Mouse (Mus musculus): ENCODE results near the gene Tmeff1. TPM values are rescaled to one million over a fixed set of nuclear protein-coding genes. Genes with fewer than 3 reads are reported as not detected.

The Tmeff1 gene
- polyA plus RNA-seq, 1 experiment from 2014 or later, result 16.7 TPM

GRCm38 (mm10) chr4:48656530-48656929 is 71.6 kb downstream of the Tmeff1 start:
- Histone ChIP-seq H3K4me1 (replicated peaks; ENCODE audit: control insufficient read depth, insufficient read depth) (no peaks in the 10 kb centered on the region), H3K4me3 (ENCODE audit: low read depth, low read length) (no peak overlapping the region), H3K27me3 (ENCODE audit: control insufficient read depth, insufficient read depth, low read length) (no peaks in the 10 kb centered on the region), H3K27ac (replicated peaks) (no peak overlapping the region), H3K4me2 (replicated peaks; ENCODE audit: low read depth) (no peak overlapping the region), H3K36me3 (ENCODE audit: control insufficient read depth, insufficient read depth, low read length) (no peaks in the 10 kb centered on the region; the same call in 1 of the 2 replicates), H3K9me3 (ENCODE audit: control insufficient read depth, low read length) (no peaks in the 10 kb centered on the region), H3K9ac (ENCODE audit: low read length) (no peak overlapping the region)
- DNase-seq (ENCODE audit: low spot score), result no peak
- ATAC-seq (ENCODE audit: low FRiP score, low TSS enrichment), result no peak
- TF ChIP-seq EP300 (optimal IDR thresholded peaks at IDR 0.05) (no peak), CTCF (IDR thresholded peaks at IDR 0.05; ENCODE audit: low read depth) (no peak)
- WGBS, result 89% methylated on average over 8 of the region's 8 CpGs

- H3K4me1 ChIP-seq (replicated peaks; ENCODE audit: control insufficient read depth, insufficient read depth), result no peaks in the 10 kb centered on the region
- no peak for ATAC-seq (ENCODE audit: low FRiP score, low TSS enrichment)
- H3K36me3 ChIP-seq (ENCODE audit: control insufficient read depth, insufficient read depth, low read length), result no peaks in the 10 kb centered on the region; the same call in 1 of the 2 replicates
- 86% methylated on average over 4 of the region's 4 CpGs for WGBS
- no peak for DNase-seq (ENCODE audit: low spot score)
- no peak overlapping the region for H3K4me2 ChIP-seq (replicated peaks; ENCODE audit: low read depth)
- H3K27ac ChIP-seq (replicated peaks), result no peak overlapping the region
- no peak for TF ChIP-seq EP300 (optimal IDR thresholded peaks at IDR 0.05)
- TF ChIP-seq CTCF (IDR thresholded peaks at IDR 0.05; ENCODE audit: low read depth), result no peak
- H3K4me3 ChIP-seq (ENCODE audit: low read depth, low read length), result no peak overlapping the region
- no peaks in the 10 kb centered on the region for H3K9me3 ChIP-seq (ENCODE audit: control insufficient read depth, low read length)
- H3K27me3 ChIP-seq (ENCODE audit: control insufficient read depth, insufficient read depth, low read length), result no peaks in the 10 kb centered on the region
- H3K9ac ChIP-seq (ENCODE audit: low read length), result no peak overlapping the region
These were observed 75.2 kb downstream of the Tmeff1 start for GRCm38 (mm10) chr4:48660144-48660543.

GRCm38 (mm10) chr4:48660619-48661575 is 75.9 kb downstream of the Tmeff1 start:
- no peaks in the 10 kb centered on the region; the same call in 1 of the 2 replicates for H3K36me3 ChIP-seq (ENCODE audit: control insufficient read depth, insufficient read depth, low read length)
- no peaks in the 10 kb centered on the region for H3K27me3 ChIP-seq (ENCODE audit: control insufficient read depth, insufficient read depth, low read length)
- no peak overlapping the region for H3K4me3 ChIP-seq (ENCODE audit: low read depth, low read length)
- 70% methylated on average over 7 of the region's 7 CpGs for WGBS
- ATAC-seq (ENCODE audit: low FRiP score, low TSS enrichment) (no peak), DNase-seq (ENCODE audit: low spot score) (no peak)
- no peak overlapping the region for H3K27ac ChIP-seq (replicated peaks)
- H3K9me3 ChIP-seq (ENCODE audit: control insufficient read depth, low read length), result no peaks in the 10 kb centered on the region
- H3K4me1 ChIP-seq (replicated peaks; ENCODE audit: control insufficient read depth, insufficient read depth), result no peaks in the 10 kb centered on the region
- H3K4me2 ChIP-seq (replicated peaks; ENCODE audit: low read depth), result no peak overlapping the region
- TF ChIP-seq CTCF (IDR thresholded peaks at IDR 0.05; ENCODE audit: low read depth) (no peak), EP300 (optimal IDR thresholded peaks at IDR 0.05) (no peak)
- no peak overlapping the region for H3K9ac ChIP-seq (ENCODE audit: low read length)

- H3K9ac ChIP-seq (ENCODE audit: low read length), result no peak within 1 kb of the TSS
- no peak within 1 kb of the TSS for H3K27ac ChIP-seq (replicated peaks)
- TF ChIP-seq EP300 (optimal IDR thresholded peaks at IDR 0.05) (no peak), CTCF (IDR thresholded peaks at IDR 0.05; ENCODE audit: low read depth) (no peak)
- no peaks in the 10 kb centered on the region for H3K36me3 ChIP-seq (ENCODE audit: control insufficient read depth, insufficient read depth, low read length)
- H3K4me1 ChIP-seq (replicated peaks; ENCODE audit: control insufficient read depth, insufficient read depth), result no peaks in the 10 kb centered on the region
- no peak for ATAC-seq (ENCODE audit: low FRiP score, low TSS enrichment)
- WGBS, result 88% methylated on average over 10 of the region's 10 CpGs
- no peak for DNase-seq (ENCODE audit: low spot score)
- no peaks in the 10 kb centered on the region for H3K9me3 ChIP-seq (ENCODE audit: control insufficient read depth, low read length)
- H3K4me3 ChIP-seq (ENCODE audit: low read depth, low read length), result no peak within 1 kb of the TSS
- H3K4me2 ChIP-seq (replicated peaks; ENCODE audit: low read depth), result no peak within 1 kb of the TSS
- H3K27me3 ChIP-seq (ENCODE audit: control insufficient read depth, insufficient read depth, low read length), result no peaks in the 10 kb centered on the region
These were observed 78.3 kb downstream of the Tmeff1 start, which contains the start of gene Cavin4 for GRCm38 (mm10) chr4:48663271-48663670. Cavin4 (plus strand) TSS chr4:48663514.

- ATAC-seq (ENCODE audit: low FRiP score, low TSS enrichment), result no peak
- no peak overlapping the region for H3K9ac ChIP-seq (ENCODE audit: low read length)
- no peak overlapping the region for H3K4me3 ChIP-seq (ENCODE audit: low read depth, low read length)
- no peak overlapping the region for H3K4me2 ChIP-seq (replicated peaks; ENCODE audit: low read depth)
- WGBS, result 87% methylated on average over 6 of the region's 6 CpGs
- TF ChIP-seq EP300 (optimal IDR thresholded peaks at IDR 0.05), result no peak
- TF ChIP-seq CTCF (IDR thresholded peaks at IDR 0.05; ENCODE audit: low read depth), result no peak
- no peaks in the 10 kb centered on the region for H3K4me1 ChIP-seq (replicated peaks; ENCODE audit: control insufficient read depth, insufficient read depth)
- H3K27me3 ChIP-seq (ENCODE audit: control insufficient read depth, insufficient read depth, low read length), result no peaks in the 10 kb centered on the region
- H3K36me3 ChIP-seq (ENCODE audit: control insufficient read depth, insufficient read depth, low read length), result no peaks in the 10 kb centered on the region
- no peaks in the 10 kb centered on the region for H3K9me3 ChIP-seq (ENCODE audit: control insufficient read depth, low read length)
- no peak for DNase-seq (ENCODE audit: low spot score)
- no peak overlapping the region for H3K27ac ChIP-seq (replicated peaks)
These were observed 79.0 kb downstream of the Tmeff1 start for GRCm38 (mm10) chr4:48664021-48664420.

- ATAC-seq (ENCODE audit: low FRiP score, low TSS enrichment), result no peak
- H3K4me3 ChIP-seq (ENCODE audit: low read depth, low read length), result no peak overlapping the region
These were observed 82.3 kb downstream of the Tmeff1 start for GRCm38 (mm10) chr4:48667279-48667678.

More at GRCm38 (mm10) chr4:48667279-48667678, 82.3 kb downstream of the Tmeff1 start:
- Histone ChIP-seq H3K4me2 (replicated peaks; ENCODE audit: low read depth) (no peak overlapping the region), H3K4me1 (replicated peaks; ENCODE audit: control insufficient read depth, insufficient read depth) (no peaks in the 10 kb centered on the region), H3K36me3 (ENCODE audit: control insufficient read depth, insufficient read depth, low read length) (0 out of 2 replicates have a peak, but pooled peaks cover under 1% of the 10 kb centered on the region), H3K27me3 (ENCODE audit: control insufficient read depth, insufficient read depth, low read length) (no peaks in the 10 kb centered on the region), H3K9ac (ENCODE audit: low read length) (no peak overlapping the region), H3K9me3 (ENCODE audit: control insufficient read depth, low read length) (no peaks in the 10 kb centered on the region), H3K27ac (replicated peaks) (no peak overlapping the region)
- DNase-seq (ENCODE audit: low spot score), result no peak
- TF ChIP-seq CTCF (IDR thresholded peaks at IDR 0.05; ENCODE audit: low read depth), result no peak
- no peak for TF ChIP-seq EP300 (optimal IDR thresholded peaks at IDR 0.05)
- 76% methylated on average over 6 of the region's 6 CpGs for WGBS

All from stomach, postnatal 0 days (tissue).